Mouse (Mus musculus) ovary, adult 18-20 months (tissue): ENCODE measurements around the gene Trp53i11.

Experiments
- DNase-seq: peaks from one replicate; pipeline ENCODE4 v3.0.0; 2022; ENCODE audit warnings: low spot score, mixed read lengths

The Trp53i11 gene

GRCm38 (mm10) chr2:93242166-93242565 lies 54.8 kb downstream of the Trp53i11 start:
- no peak for DNase-seq

GRCm38 (mm10) chr2:93243439-93244089 lies 56.2 kb downstream of the Trp53i11 start:
- DNase-seq: no peak

- DNase-seq: no peak
These were observed 56.7 kb downstream of the Trp53i11 start for GRCm38 (mm10) chr2:93244090-93244443.

GRCm38 (mm10) chr2:93249058-93249457 lies 61.7 kb downstream of the Trp53i11 start:
- DNase-seq: no peak

- DNase-seq: no peak
These were observed 63.3 kb downstream of the Trp53i11 start for GRCm38 (mm10) chr2:93250611-93251010.
